Mouse (Mus musculus) heart, embryonic 16.5 days (tissue): ENCODE measurements around the gene Wdr13. TPM values are rescaled to one million over a fixed set of nuclear protein-coding genes. Genes with fewer than 3 reads are reported as not detected.

ENCODE experiments used
- ATAC-seq: fragments of 200-750 bp; cut with Nextera tagmentation; replicated peaks from 2 replicates; pipeline ENCODE4 v1.8.0; 2017; ENCODE audit warnings: moderate number of reproducible peaks; ENCODE audit not compliant: insufficient read depth, low FRiP score; ENCODE audit errors: extremely low read depth
- H3K27ac ChIP-seq: fragments of 300-500 bp; sonication (generic); 2 replicates; pipeline ENCODE4 v1.5.1; 2014; ENCODE audit warnings: mild to moderate bottlenecking, low read length, control low read depth, moderate library complexity
- H3K27me3 ChIP-seq: fragments of 300-500 bp; sonication (generic); 2 replicates; pipeline ENCODE4 v1.6.1; 2014; ENCODE audit warnings: low read length, mixed read lengths; ENCODE audit not compliant: control insufficient read depth, insufficient read depth
- H3K36me3 ChIP-seq: fragments of 300-500 bp; sonication (generic); 2 replicates; pipeline ENCODE4 v1.6.1; 2014; ENCODE audit not compliant: control insufficient read depth, insufficient read depth
- H3K4me1 ChIP-seq: fragments of 300-500 bp; sonication (generic); 2 replicates; pipeline ENCODE4 v1.6.1; 2014; ENCODE audit warnings: low read length, mixed read lengths; ENCODE audit not compliant: control insufficient read depth, insufficient read depth
- H3K4me2 ChIP-seq: fragments of 300-500 bp; sonication (generic); 2 replicates; pipeline ENCODE4 v1.6.1; 2014; ENCODE audit warnings: low read depth, mild to moderate bottlenecking, control low read depth, low read length
- H3K4me3 ChIP-seq: fragments of 300-500 bp; sonication (generic); 2 replicates; pipeline ENCODE4 v1.5.1; 2014; ENCODE audit warnings: mild to moderate bottlenecking, control low read depth, low read length
- H3K9ac ChIP-seq: fragments of 300-500 bp; sonication (generic); 2 replicates; pipeline ENCODE4 v1.6.1; 2014; ENCODE audit warnings: low read length, control low read depth
- H3K9me3 ChIP-seq: fragments of 300-500 bp; sonication (generic); replicated peaks from 2 replicates; pipeline ENCODE4 v1.6.1; 2016; ENCODE audit warnings: low read length; ENCODE audit not compliant: control insufficient read depth
- WGBS: fragments of 180-500 bp; shearing (Covaris S2); extraction: QIAGEN DNeasy Blood & Tissue Kit; methylation state at CpG from one replicate; pipeline ENCODE4 v1.1.7; 2014; 5-methylcytosine and 5-hydroxymethylcytosine counted together
- polyA plus RNA-seq: library from polyadenylated mRNA; unstranded; fragments of >200 nt; fragmentation: Nextera tagmentation; extraction: Ambion mirVana; gene quantifications from 2 replicates; pipeline ENCODE4 v1.2.1, GENCODE M21; 2015

Wdr13 gene
- polyA plus RNA-seq, 1 experiment from 2014 or later, result 27.5 TPM

DNA sequence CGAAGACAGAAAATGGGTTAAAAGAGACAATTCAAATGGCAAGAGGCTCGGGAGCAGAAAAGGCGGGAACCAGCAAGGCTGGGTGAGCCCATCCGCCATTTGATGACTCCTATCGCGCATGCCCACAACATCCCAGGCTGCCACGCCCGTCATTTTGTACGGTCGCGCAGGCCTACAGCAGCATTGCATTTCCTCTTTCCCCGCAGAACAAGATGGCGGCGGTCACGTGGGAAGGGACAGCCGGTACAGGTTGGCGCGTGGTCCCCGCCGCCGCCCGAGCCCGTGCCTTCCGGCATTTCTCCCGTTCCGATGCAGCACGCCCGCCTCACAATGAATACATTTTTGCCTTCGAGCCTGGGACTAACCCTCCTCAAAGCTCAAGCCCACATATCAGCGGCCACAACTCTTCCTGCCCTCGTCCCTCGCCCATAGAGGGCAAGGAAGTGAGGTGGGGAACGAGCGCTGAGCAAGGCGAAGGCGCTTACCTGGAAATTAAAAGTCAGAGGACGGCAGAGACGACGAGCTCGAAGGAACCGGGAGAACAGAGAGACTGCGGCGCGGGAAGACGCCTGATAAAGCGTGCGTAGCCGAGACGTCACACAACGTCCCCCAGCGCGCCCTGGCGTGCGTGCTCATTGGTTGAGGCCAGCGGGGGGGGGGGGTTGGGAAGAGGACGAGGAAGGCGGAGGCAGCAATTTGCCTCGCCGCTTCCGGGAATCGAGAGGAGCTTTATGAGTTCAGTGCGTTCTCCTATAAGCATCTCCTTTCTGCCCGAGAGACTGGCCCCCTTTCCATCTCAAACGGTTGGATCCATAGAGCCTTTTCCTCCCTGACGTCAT is 12.7 kb upstream of the Wdr13 start, which contains the start of gene Rbm3:
Rbm3 (minus strand) TSS at position 728 of the 839 bp plus-strand sequence.
- no peaks in the 10 kb centered on the region for H3K27me3 ChIP-seq

DNA sequence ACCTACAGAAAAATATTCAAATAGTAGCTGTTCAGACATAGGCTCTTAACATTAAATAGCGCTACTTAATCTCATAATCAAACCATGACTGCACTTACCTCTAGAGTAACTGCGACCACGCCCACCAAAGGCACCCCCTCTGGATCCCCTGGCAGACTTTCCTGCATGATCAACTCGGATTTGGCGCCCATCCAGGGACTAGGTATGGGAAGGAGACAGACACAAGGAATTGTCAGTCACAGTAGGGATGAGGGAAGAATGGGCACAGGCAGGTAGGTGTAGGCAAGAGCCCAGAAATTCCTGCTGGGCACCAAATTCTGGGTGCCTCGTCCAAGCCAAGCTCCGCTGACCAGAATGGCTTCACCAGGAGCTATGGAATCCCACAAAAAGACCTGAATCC is 11.1 kb upstream of the Wdr13 start:
- Histone ChIP-seq H3K9ac (peak overlapping the region; percentile 53; the same call in 1 of the 2 replicates), H3K4me1 (peaks cover 15% of the 10 kb centered on the region), H3K9me3 (no peaks in the 10 kb centered on the region), H3K4me3 (peak overlapping the region; percentile 73), H3K27me3 (no peaks in the 10 kb centered on the region), H3K27ac (no peak overlapping the region), H3K36me3 (peaks cover 20% of the 10 kb centered on the region), H3K4me2 (peak overlapping the region; percentile 76)
- WGBS, result 62% methylated on average over 7 of the region's 7 CpGs
- no peak for ATAC-seq

More for the DNA sequence above, 12.7 kb upstream of the Wdr13 start, which contains the start of gene Rbm3:
- Histone ChIP-seq H3K27ac (peak within 1 kb of the TSS; percentile 97), H3K4me3 (peak within 1 kb of the TSS; percentile 73), H3K4me2 (peak within 1 kb of the TSS; percentile 76), H3K9me3 (no peaks in the 10 kb centered on the region), H3K9ac (peak within 1 kb of the TSS; percentile 82), H3K4me1 (peaks cover 15% of the 10 kb centered on the region), H3K36me3 (peaks cover 19% of the 10 kb centered on the region)
- 18% methylated on average over 52 of the region's 65 CpGs for WGBS
- peak; percentile 93 for ATAC-seq

DNA sequence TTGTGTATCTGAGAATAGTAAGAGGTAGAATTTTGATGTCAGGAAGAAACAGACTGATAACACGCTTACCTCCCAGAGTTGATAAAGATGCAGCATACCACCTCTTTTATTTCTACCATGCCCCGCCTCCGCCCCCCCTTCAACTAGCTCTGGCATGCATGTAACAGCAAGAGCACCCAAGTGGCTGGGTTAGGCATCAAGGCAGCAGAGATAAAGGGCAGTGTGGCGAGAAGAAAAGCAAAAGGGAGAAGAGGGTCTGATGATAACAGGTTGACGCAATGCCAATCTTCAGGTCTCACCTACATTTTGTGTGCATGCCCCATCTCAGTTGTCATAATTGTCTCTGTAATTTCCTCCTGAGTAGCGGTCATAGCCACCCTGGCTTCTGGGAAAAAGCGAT is 10.3 kb upstream of the Wdr13 start:
- no peak overlapping the region for H3K4me2 ChIP-seq
- no peak for ATAC-seq
- WGBS, result 62% methylated on average over 7 of the region's 7 CpGs

DNA sequence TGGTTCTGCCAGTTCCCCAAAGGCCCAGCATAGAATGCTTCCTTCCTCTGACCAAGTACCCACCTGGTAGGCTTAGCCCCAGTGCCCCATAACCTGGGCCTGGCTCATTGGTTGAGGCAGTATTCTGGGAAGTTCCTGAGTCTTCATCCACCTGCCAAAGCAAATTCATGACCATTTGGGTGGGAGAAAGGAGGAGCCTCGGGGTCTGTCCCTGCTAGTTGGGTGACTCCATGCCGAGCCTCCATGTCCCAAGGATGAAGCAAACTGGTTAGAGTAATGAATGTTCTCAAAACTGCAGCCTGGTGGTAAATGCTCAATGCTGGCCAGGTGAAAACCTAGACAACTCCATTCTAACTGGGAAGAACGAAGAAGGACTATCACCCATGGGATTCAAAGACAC is 8.4 kb upstream of the Wdr13 start:
- ATAC-seq, result no peak
- no peaks in the 10 kb centered on the region for H3K9me3 ChIP-seq
- no peak overlapping the region for H3K9ac ChIP-seq
- H3K36me3 ChIP-seq, result peaks cover 20% of the 10 kb centered on the region
- no peak overlapping the region for H3K27ac ChIP-seq
- H3K27me3 ChIP-seq, result no peaks in the 10 kb centered on the region
- peaks cover 11% of the 10 kb centered on the region for H3K4me1 ChIP-seq
- 63% methylated on average over 3 of the region's 3 CpGs for WGBS
- no peak overlapping the region for H3K4me3 ChIP-seq
- no peak overlapping the region for H3K4me2 ChIP-seq

More for the DNA sequence above, 10.3 kb upstream of the Wdr13 start:
- H3K9ac ChIP-seq, result no peak overlapping the region
- no peak overlapping the region for H3K4me3 ChIP-seq
- H3K9me3 ChIP-seq, result no peaks in the 10 kb centered on the region
- no peaks in the 10 kb centered on the region for H3K27me3 ChIP-seq
- peaks cover 20% of the 10 kb centered on the region for H3K36me3 ChIP-seq
- H3K27ac ChIP-seq, result no peak overlapping the region
- peaks cover 15% of the 10 kb centered on the region for H3K4me1 ChIP-seq

GRCm38 (mm10) chrX:8140446-8140845 is 7.8 kb upstream of the Wdr13 start:
- H3K4me1 ChIP-seq, result peaks cover 10% of the 10 kb centered on the region
- 88% methylated on average over 2 of the region's 2 CpGs for WGBS
- H3K9me3 ChIP-seq, result no peaks in the 10 kb centered on the region
- H3K27ac ChIP-seq, result no peak overlapping the region
- no peak overlapping the region for H3K4me3 ChIP-seq
- no peaks in the 10 kb centered on the region for H3K27me3 ChIP-seq
- H3K4me2 ChIP-seq, result no peak overlapping the region
- no peak for ATAC-seq
- H3K36me3 ChIP-seq, result peaks cover 20% of the 10 kb centered on the region
- no peak overlapping the region for H3K9ac ChIP-seq

GRCm38 (mm10) chrX:8139480-8139879 is 6.8 kb upstream of the Wdr13 start:
- WGBS, result 42% methylated on average over 1 of the region's 1 CpGs
- no peak for ATAC-seq

DNA sequence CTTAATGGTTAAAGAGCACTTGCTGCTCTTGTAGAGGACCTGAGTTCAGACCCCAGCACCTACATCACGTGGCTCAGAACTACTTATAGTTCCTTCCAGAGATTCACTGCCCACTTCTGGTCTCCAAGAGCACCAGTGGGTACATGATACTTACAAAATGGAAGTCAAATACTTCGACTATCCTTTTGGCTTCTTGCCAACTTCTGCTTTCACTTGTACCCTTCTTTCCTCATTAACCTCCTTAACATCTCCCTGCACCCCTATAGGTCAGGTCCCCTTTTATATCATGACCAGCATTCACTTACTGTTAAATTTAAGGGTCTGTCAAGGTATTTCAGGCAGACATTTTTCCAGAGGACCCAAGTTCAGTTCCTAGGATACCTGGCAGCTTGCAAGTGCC is 3.2 kb upstream of the Wdr13 start:
- no peak for ATAC-seq
- H3K36me3 ChIP-seq, result peaks cover 4% of the 10 kb centered on the region
- H3K4me1 ChIP-seq, result peaks cover 5% of the 10 kb centered on the region
- no peak overlapping the region for H3K27ac ChIP-seq
- no peaks in the 10 kb centered on the region for H3K27me3 ChIP-seq
- 31% methylated on average over 2 of the region's 2 CpGs for WGBS
- no peak overlapping the region for H3K4me2 ChIP-seq
- no peak overlapping the region for H3K9ac ChIP-seq
- H3K4me3 ChIP-seq, result no peak overlapping the region
- H3K9me3 ChIP-seq, result no peaks in the 10 kb centered on the region

More at GRCm38 (mm10) chrX:8139480-8139879, 6.8 kb upstream of the Wdr13 start:
- Histone ChIP-seq H3K36me3 (peaks cover 20% of the 10 kb centered on the region), H3K4me1 (peaks cover 10% of the 10 kb centered on the region), H3K27ac (no peak overlapping the region), H3K9ac (no peak overlapping the region), H3K9me3 (no peaks in the 10 kb centered on the region), H3K27me3 (no peaks in the 10 kb centered on the region), H3K4me2 (no peak overlapping the region), H3K4me3 (no peak overlapping the region)

GRCm38 (mm10) chrX:8131393-8131792 is 1.3 kb downstream of the Wdr13 start:
- peak overlapping the region; percentile 69 for H3K4me2 ChIP-seq
- 86% methylated on average over 17 of the region's 17 CpGs for WGBS
- 0 out of 2 replicates have a peak overlapping the region, but pooled peaks have one; percentile 29 for H3K9ac ChIP-seq
- no peak for ATAC-seq
- peaks cover 16% of the 10 kb centered on the region for H3K36me3 ChIP-seq
- peaks cover 5% of the 10 kb centered on the region for H3K4me1 ChIP-seq
- H3K27me3 ChIP-seq, result no peaks in the 10 kb centered on the region
- H3K9me3 ChIP-seq, result no peaks in the 10 kb centered on the region
- peak overlapping the region; percentile 69 for H3K4me3 ChIP-seq
- H3K27ac ChIP-seq, result no peak overlapping the region; the same call in 1 of the 2 replicates

GRCm38 (mm10) chrX:8125235-8125634 is 7.5 kb downstream of the Wdr13 start:
- H3K4me3 ChIP-seq, result no peak overlapping the region
- ATAC-seq, result no peak
- H3K4me1 ChIP-seq, result no peaks in the 10 kb centered on the region
- 81% methylated on average over 7 of the region's 7 CpGs for WGBS
- H3K27me3 ChIP-seq, result no peaks in the 10 kb centered on the region
- no peaks in the 10 kb centered on the region for H3K9me3 ChIP-seq
- no peak overlapping the region for H3K27ac ChIP-seq
- no peak overlapping the region for H3K4me2 ChIP-seq
- H3K36me3 ChIP-seq, result peaks cover 18% of the 10 kb centered on the region
- no peak overlapping the region for H3K9ac ChIP-seq
